Mouse (Mus musculus) liver, postnatal 0 days (tissue): ENCODE data around the gene Lama5. TPM values are rescaled to one million over a fixed set of nuclear protein-coding genes. Genes with fewer than 3 reads are reported as not detected.

ENCODE experiments used
- ATAC-seq: fragments of 200-750 bp; cut with Nextera tagmentation; 2 replicates; pipeline ENCODE4 v1.8.0; 2017; ENCODE audit warnings: mild to moderate bottlenecking, moderate library complexity
- DNase-seq: peaks from one replicate; pipeline ENCODE4 v3.0.0-alpha.2; 2016
- H3K27ac ChIP-seq: fragments of 300-500 bp; sonication (generic); 2 replicates; pipeline ENCODE4 v1.5.1; 2014; ENCODE audit warnings: antibody characterized with exemption, moderate library complexity, mild to moderate bottlenecking, low read depth
- H3K27me3 ChIP-seq: fragments of 300-500 bp; sonication (generic); 2 replicates; pipeline ENCODE4 v1.6.1; 2014; ENCODE audit warnings: low read length, control low read depth, mixed read lengths; ENCODE audit not compliant: insufficient read depth
- H3K36me3 ChIP-seq: fragments of 300-500 bp; sonication (generic); replicated peaks from 2 replicates; pipeline ENCODE4 v1.6.1; 2014; ENCODE audit warnings: mild to moderate bottlenecking, control low read depth, low read length, moderate library complexity, mixed read lengths; ENCODE audit not compliant: insufficient read depth
- H3K4me1 ChIP-seq: fragments of 300-500 bp; sonication (generic); 2 replicates; pipeline ENCODE4 v1.6.1; 2014; ENCODE audit warnings: antibody characterized with exemption, mild to moderate bottlenecking, control low read depth; ENCODE audit not compliant: insufficient read depth
- H3K4me2 ChIP-seq: fragments of 300-500 bp; sonication (generic); 2 replicates; pipeline ENCODE4 v1.6.1; 2014; ENCODE audit warnings: low read depth, mild to moderate bottlenecking, low read length, moderate library complexity, mixed read lengths
- H3K4me3 ChIP-seq: fragments of 300-500 bp; sonication (generic); 2 replicates; pipeline ENCODE4 v1.5.1; 2014; ENCODE audit warnings: low read depth, low read length
- H3K9ac ChIP-seq: fragments of 300-500 bp; sonication (generic); replicated peaks from 2 replicates; pipeline ENCODE4 v1.6.1; 2014; ENCODE audit warnings: mild to moderate bottlenecking, moderate library complexity
- H3K9me3 ChIP-seq: fragments of 300-500 bp; sonication (generic); 2 replicates; pipeline ENCODE4 v1.6.1; 2016; ENCODE audit warnings: mild to moderate bottlenecking, control low read depth, low read length, mixed read lengths
- CTCF ChIP-seq: sonication (generic); IDR thresholded peaks from 2 replicates; pipeline ENCODE4 v1.5.1; 2016; ENCODE audit warnings: antibody characterized with exemption, low read depth
- EP300 ChIP-seq: IDR thresholded peaks from 2 replicates; pipeline ENCODE4 v1.6.1; 2016; ENCODE audit warnings: antibody characterized with exemption, low read depth, mild to moderate bottlenecking
- WGBS: fragments of 180-500 bp; shearing (Covaris S2); extraction: QIAGEN DNeasy Blood & Tissue Kit; methylation state at CpG from one replicate; pipeline ENCODE4 v1.1.7; 2014; ENCODE audit not compliant: insufficient replicate concordance; 5-methylcytosine and 5-hydroxymethylcytosine counted together
- polyA plus RNA-seq: library from polyadenylated mRNA; unstranded; fragments of >200 nt; fragmentation: Nextera tagmentation; extraction: Ambion mirVana; gene quantifications from 2 replicates; pipeline ENCODE4 v1.2.1, GENCODE M21; 2015

Gene Lama5
- polyA plus RNA-seq, 1 experiment from 2014 or later = 2.2 TPM

GRCm38 (mm10) chr2:180216921-180217320 is 8.7 kb downstream of the Lama5 start:
- Histone ChIP-seq H3K4me3 (no peak overlapping the region), H3K9ac (no peak overlapping the region), H3K27me3 (no peaks in the 10 kb centered on the region), H3K4me1 (peaks cover 13% of the 10 kb centered on the region; the same call in 1 of the 2 replicates), H3K36me3 (no peaks in the 10 kb centered on the region), H3K9me3 (no peaks in the 10 kb centered on the region), H3K27ac (no peak overlapping the region), H3K4me2 (no peak overlapping the region)
- DNase-seq = no peak
- 36% methylated on average over 4 of the region's 5 CpGs for WGBS
- ATAC-seq = no peak
- TF ChIP-seq CTCF (no peak), EP300 (no peak)

GRCm38 (mm10) chr2:180215951-180216350 is 9.7 kb downstream of the Lama5 start:
- Histone ChIP-seq H3K9me3 (no peaks in the 10 kb centered on the region), H3K4me2 (no peak overlapping the region), H3K27ac (no peak overlapping the region), H3K27me3 (no peaks in the 10 kb centered on the region), H3K4me3 (no peak overlapping the region), H3K9ac (no peak overlapping the region), H3K36me3 (no peaks in the 10 kb centered on the region), H3K4me1 (peaks cover 13% of the 10 kb centered on the region; the same call in 1 of the 2 replicates)
- ATAC-seq (peak; percentile 47), DNase-seq (no peak)
- 55% methylated on average over 6 of the region's 6 CpGs for WGBS
- TF ChIP-seq CTCF (no peak), EP300 (no peak)

- H3K4me1 ChIP-seq = peaks cover 13% of the 10 kb centered on the region; the same call in 1 of the 2 replicates
- TF ChIP-seq EP300 (no peak), CTCF (no peak)
- no peak overlapping the region for H3K27ac ChIP-seq
- no peaks in the 10 kb centered on the region for H3K36me3 ChIP-seq
- no peak overlapping the region for H3K4me3 ChIP-seq
- WGBS = 72% methylated on average over 8 of the region's 8 CpGs
- H3K9ac ChIP-seq = no peak overlapping the region
- ATAC-seq (no peak), DNase-seq (no peak)
- H3K4me2 ChIP-seq = no peak overlapping the region
- no peaks in the 10 kb centered on the region for H3K27me3 ChIP-seq
- no peaks in the 10 kb centered on the region for H3K9me3 ChIP-seq
Observed at GRCm38 (mm10) chr2:180215011-180215461, 10.6 kb downstream of the Lama5 start.

GRCm38 (mm10) chr2:180214352-180214978 is 11.2 kb downstream of the Lama5 start:
- H3K27ac ChIP-seq = no peak overlapping the region
- ATAC-seq (no peak), DNase-seq (no peak)

GRCm38 (mm10) chr2:180212255-180212654 is 13.4 kb downstream of the Lama5 start:
- ATAC-seq = no peak
- no peak for DNase-seq

More at GRCm38 (mm10) chr2:180214352-180214978, 11.2 kb downstream of the Lama5 start:
- Histone ChIP-seq H3K9me3 (no peaks in the 10 kb centered on the region), H3K9ac (no peak overlapping the region), H3K27me3 (no peaks in the 10 kb centered on the region), H3K4me1 (peaks cover 13% of the 10 kb centered on the region; the same call in 1 of the 2 replicates), H3K4me2 (no peak overlapping the region), H3K4me3 (no peak overlapping the region), H3K36me3 (no peaks in the 10 kb centered on the region)
- 61% methylated on average over 4 of the region's 4 CpGs for WGBS
- TF ChIP-seq CTCF (no peak), EP300 (no peak)

GRCm38 (mm10) chr2:180208976-180209375 is 16.7 kb downstream of the Lama5 start:
- WGBS = 58% methylated on average over 1 of the region's 1 CpGs
- Histone ChIP-seq H3K9ac (no peak overlapping the region), H3K36me3 (no peaks in the 10 kb centered on the region), H3K4me3 (no peak overlapping the region), H3K4me1 (no peaks in the 10 kb centered on the region), H3K4me2 (no peak overlapping the region), H3K27me3 (no peaks in the 10 kb centered on the region), H3K9me3 (no peaks in the 10 kb centered on the region), H3K27ac (no peak overlapping the region)
- TF ChIP-seq CTCF = no peak
- ATAC-seq (no peak), DNase-seq (no peak)

More at GRCm38 (mm10) chr2:180212255-180212654, 13.4 kb downstream of the Lama5 start:
- peaks cover 10% of the 10 kb centered on the region; the same call in 1 of the 2 replicates for H3K4me1 ChIP-seq
- no peaks in the 10 kb centered on the region for H3K36me3 ChIP-seq
- no peaks in the 10 kb centered on the region for H3K9me3 ChIP-seq
- no peak overlapping the region for H3K9ac ChIP-seq
- H3K4me2 ChIP-seq = no peak overlapping the region
- no peaks in the 10 kb centered on the region for H3K27me3 ChIP-seq
- no peak overlapping the region for H3K27ac ChIP-seq
- TF ChIP-seq EP300 (no peak), CTCF (peak; percentile 37)
- WGBS = 82% methylated on average over 3 of the region's 3 CpGs
- no peak overlapping the region for H3K4me3 ChIP-seq
